Mouse (Mus musculus): ENCODE results near the gene Tcp11. TPM values are rescaled to one million over a fixed set of nuclear protein-coding genes. Genes with fewer than 3 reads are reported as not detected.

Tcp11 gene
- polyA plus RNA-seq, 1 experiment from 2014 or later = 1.9 TPM

- WGBS = 17% methylated on average over 10 of the region's 10 CpGs
- Histone ChIP-seq H3K4me3 (no peak overlapping the region), H3K4me2 (replicated peaks) (no peak overlapping the region; the same call in 1 of the 2 replicates), H3K9me3 (no peaks in the 10 kb centered on the region), H3K27ac (0 out of 2 replicates have a peak overlapping the region, but pooled peaks have one; percentile 24), H3K27me3 (no peaks in the 10 kb centered on the region), H3K9ac (no peak overlapping the region; the same call in 1 of the 2 replicates), H3K4me1 (peaks cover 49% of the 10 kb centered on the region), H3K36me3 (no peaks in the 10 kb centered on the region)
- ATAC-seq (ENCODE audit: low FRiP score, low read depth) = no peak
Measured at GRCm38 (mm10) chr17:28101902-28102319, 21.5 kb upstream of the Tcp11 start.

- Histone ChIP-seq H3K36me3 (no peaks in the 10 kb centered on the region), H3K9ac (no peak overlapping the region), H3K4me3 (no peak overlapping the region), H3K4me1 (peaks cover 55% of the 10 kb centered on the region), H3K27ac (no peak overlapping the region; the same call in 1 of the 2 replicates), H3K27me3 (no peaks in the 10 kb centered on the region), H3K4me2 (replicated peaks) (peak overlapping the region; percentile 12; the same call in 1 of the 2 replicates), H3K9me3 (no peaks in the 10 kb centered on the region)
- no peak for ATAC-seq (ENCODE audit: low FRiP score, low read depth)
- 13% methylated on average over 12 of the region's 12 CpGs for whole genome bisulfite sequencing
Measured at GRCm38 (mm10) chr17:28101284-28101887, 20.9 kb upstream of the Tcp11 start.

GRCm38 (mm10) chr17:28100669-28101068 is 20.2 kb upstream of the Tcp11 start:
- H3K4me3 ChIP-seq = no peak overlapping the region
- H3K9ac ChIP-seq = no peak overlapping the region
- no peaks in the 10 kb centered on the region for H3K27me3 ChIP-seq
- no peaks in the 10 kb centered on the region for H3K9me3 ChIP-seq
- no peaks in the 10 kb centered on the region for H3K36me3 ChIP-seq
- WGBS = 85% methylated on average over 1 of the region's 1 CpGs
- no peak overlapping the region for H3K4me2 ChIP-seq (replicated peaks)
- ATAC-seq (ENCODE audit: low FRiP score, low read depth) = no peak
- peaks cover 56% of the 10 kb centered on the region for H3K4me1 ChIP-seq
- H3K27ac ChIP-seq = no peak overlapping the region

DNA sequence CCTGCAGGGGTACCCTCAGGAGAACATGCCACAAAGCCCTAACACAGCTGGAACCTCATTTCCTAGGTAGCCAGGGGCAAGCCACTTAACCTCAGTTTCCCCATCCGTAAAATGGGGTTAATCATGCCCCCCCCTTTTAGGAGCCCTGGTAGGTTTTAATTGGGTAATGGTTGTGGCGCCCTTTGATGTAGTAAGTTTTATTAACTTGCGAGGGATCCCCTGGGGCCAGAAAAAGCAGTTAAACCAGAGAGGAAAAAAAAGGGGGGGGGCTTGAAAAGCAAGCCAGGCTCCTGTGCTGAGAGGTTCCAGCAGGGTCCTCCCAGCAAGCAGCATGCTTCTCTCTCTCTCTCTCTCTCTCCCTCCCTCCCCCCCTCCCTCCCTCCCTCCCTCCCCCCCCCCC is 18.6 kb upstream of the Tcp11 start:
- ATAC-seq (ENCODE audit: low FRiP score, low read depth) = peak; percentile 38
- WGBS = 8% methylated on average over 3 of the region's 3 CpGs
- H3K9me3 ChIP-seq = no peaks in the 10 kb centered on the region
- no peaks in the 10 kb centered on the region for H3K36me3 ChIP-seq
- peaks cover 53% of the 10 kb centered on the region for H3K4me1 ChIP-seq
- H3K4me3 ChIP-seq = no peak overlapping the region
- no peaks in the 10 kb centered on the region for H3K27me3 ChIP-seq
- H3K4me2 ChIP-seq (replicated peaks) = peak overlapping the region; percentile 31
- H3K27ac ChIP-seq = no peak overlapping the region
- H3K9ac ChIP-seq = no peak overlapping the region

- ATAC-seq (ENCODE audit: low FRiP score, low read depth) = no peak
- H3K4me2 ChIP-seq (replicated peaks) = no peak overlapping the region
- no peaks in the 10 kb centered on the region for H3K27me3 ChIP-seq
- H3K27ac ChIP-seq = no peak overlapping the region; the same call in 1 of the 2 replicates
- H3K9ac ChIP-seq = no peak overlapping the region
- H3K4me3 ChIP-seq = no peak overlapping the region
- 87% methylated on average over 13 of the region's 13 CpGs for WGBS
- H3K36me3 ChIP-seq = no peaks in the 10 kb centered on the region
- H3K9me3 ChIP-seq = peaks cover 4% of the 10 kb centered on the region
- peaks cover 44% of the 10 kb centered on the region for H3K4me1 ChIP-seq
Measured at GRCm38 (mm10) chr17:28097308-28097707, 16.9 kb upstream of the Tcp11 start.

DNA sequence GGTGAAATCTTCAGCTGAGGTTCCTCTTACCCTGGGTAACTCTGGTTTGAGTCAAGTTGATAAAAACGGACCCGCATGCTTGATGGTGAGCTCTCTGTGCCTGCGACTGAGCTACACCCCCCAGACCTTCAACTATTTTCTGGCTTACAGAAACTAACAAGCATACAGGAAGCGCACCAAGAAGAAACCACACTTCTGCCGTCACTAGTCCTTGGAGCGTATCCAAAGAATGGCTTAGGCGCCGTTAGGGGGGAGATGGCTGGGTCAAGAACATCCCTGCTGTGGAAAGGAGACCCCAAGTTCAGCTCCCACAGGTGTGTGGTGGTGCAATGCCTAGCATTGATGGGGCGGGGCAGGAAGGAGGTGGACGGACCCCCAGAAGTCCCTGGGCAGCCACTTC is 16.0 kb upstream of the Tcp11 start:
- peaks cover 36% of the 10 kb centered on the region for H3K4me1 ChIP-seq
- no peaks in the 10 kb centered on the region for H3K36me3 ChIP-seq
- H3K9me3 ChIP-seq = peaks cover 4% of the 10 kb centered on the region
- no peak overlapping the region for H3K4me2 ChIP-seq (replicated peaks)
- H3K4me3 ChIP-seq = no peak overlapping the region
- H3K27ac ChIP-seq = peak overlapping the region; percentile 52
- no peaks in the 10 kb centered on the region for H3K27me3 ChIP-seq
- 0 out of 2 replicates have a peak overlapping the region, but pooled peaks have one; percentile 13 for H3K9ac ChIP-seq
- WGBS = 74% methylated on average over 10 of the region's 10 CpGs
- ATAC-seq (ENCODE audit: low FRiP score, low read depth) = no peak

DNA sequence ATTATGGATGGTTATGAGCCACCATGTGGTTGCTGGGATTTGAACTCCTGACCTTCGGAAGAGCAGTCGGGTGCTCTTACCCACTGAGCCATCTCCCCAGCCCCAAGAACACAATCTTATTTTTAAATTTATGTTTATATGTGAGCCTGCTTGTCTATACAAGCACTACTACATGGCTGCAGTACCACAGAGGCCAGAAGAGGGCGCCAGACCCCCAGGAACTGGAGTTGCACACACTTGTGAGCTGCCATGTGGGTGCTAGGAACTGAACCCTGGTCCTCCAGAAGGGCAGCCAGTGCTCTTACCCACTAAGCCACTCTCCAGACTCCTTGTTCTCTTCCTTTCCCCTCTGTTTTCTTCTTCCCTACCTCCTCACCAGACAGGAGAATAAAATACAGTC is 13.4 kb upstream of the Tcp11 start:
- Histone ChIP-seq H3K27ac (no peak overlapping the region), H3K9ac (no peak overlapping the region), H3K27me3 (no peaks in the 10 kb centered on the region), H3K4me2 (replicated peaks) (no peak overlapping the region), H3K9me3 (peaks cover 4% of the 10 kb centered on the region), H3K4me1 (peaks cover 24% of the 10 kb centered on the region), H3K36me3 (no peaks in the 10 kb centered on the region), H3K4me3 (no peak overlapping the region)
- 85% methylated on average over 3 of the region's 3 CpGs for WGBS
- no peak for ATAC-seq (ENCODE audit: low FRiP score, low read depth)

- Histone ChIP-seq H3K4me3 (no peak overlapping the region), H3K36me3 (no peaks in the 10 kb centered on the region), H3K9me3 (peaks cover 4% of the 10 kb centered on the region), H3K4me2 (replicated peaks) (no peak overlapping the region), H3K27me3 (no peaks in the 10 kb centered on the region), H3K9ac (no peak overlapping the region), H3K4me1 (peaks cover 15% of the 10 kb centered on the region), H3K27ac (no peak overlapping the region)
- ATAC-seq (ENCODE audit: low FRiP score, low read depth) = no peak
- WGBS = 88% methylated on average over 2 of the region's 2 CpGs
Measured at GRCm38 (mm10) chr17:28092297-28092696, 11.9 kb upstream of the Tcp11 start.

DNA sequence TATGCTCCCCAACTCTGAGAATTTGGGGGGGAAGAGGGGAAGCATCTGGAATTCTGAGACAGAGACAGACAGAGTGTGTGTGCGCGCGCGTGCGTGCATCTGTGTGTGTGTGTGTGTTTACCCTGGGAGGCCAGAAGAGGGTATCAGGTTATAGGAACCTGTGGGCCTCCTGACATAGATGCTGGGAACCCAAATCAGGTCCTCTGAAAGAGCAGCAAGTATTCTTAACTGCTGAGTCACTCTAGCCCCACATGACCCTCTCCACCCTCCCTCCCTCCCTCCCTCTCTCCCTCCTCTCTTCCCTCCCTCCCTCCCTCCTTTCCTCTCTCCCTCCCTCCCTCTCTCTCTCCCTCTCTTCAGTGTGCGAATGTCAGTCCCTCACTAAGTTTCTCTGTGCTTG is 8.3 kb upstream of the Tcp11 start:
- Histone ChIP-seq H3K4me2 (replicated peaks) (no peak overlapping the region), H3K4me3 (no peak overlapping the region), H3K4me1 (peaks cover 13% of the 10 kb centered on the region; the same call in 1 of the 2 replicates), H3K36me3 (no peaks in the 10 kb centered on the region), H3K9ac (no peak overlapping the region), H3K27me3 (no peaks in the 10 kb centered on the region), H3K9me3 (peaks cover under 1% of the 10 kb centered on the region), H3K27ac (no peak overlapping the region)
- no peak for ATAC-seq (ENCODE audit: low FRiP score, low read depth)
- WGBS = 92% methylated on average over 6 of the region's 6 CpGs

- no peaks in the 10 kb centered on the region for H3K36me3 ChIP-seq
- H3K4me3 ChIP-seq = no peak overlapping the region
- H3K9ac ChIP-seq = no peak overlapping the region
- H3K27ac ChIP-seq = peak overlapping the region; percentile 39; the same call in 1 of the 2 replicates
- no peak overlapping the region for H3K4me2 ChIP-seq (replicated peaks)
- no peak for ATAC-seq (ENCODE audit: low FRiP score, low read depth)
- 36% methylated on average over 5 of the region's 5 CpGs for WGBS
- peaks cover 13% of the 10 kb centered on the region; the same call in 1 of the 2 replicates for H3K4me1 ChIP-seq
- H3K27me3 ChIP-seq = no peaks in the 10 kb centered on the region
- H3K9me3 ChIP-seq = no peaks in the 10 kb centered on the region
Measured at GRCm38 (mm10) chr17:28087430-28087829, 7.0 kb upstream of the Tcp11 start.

DNA sequence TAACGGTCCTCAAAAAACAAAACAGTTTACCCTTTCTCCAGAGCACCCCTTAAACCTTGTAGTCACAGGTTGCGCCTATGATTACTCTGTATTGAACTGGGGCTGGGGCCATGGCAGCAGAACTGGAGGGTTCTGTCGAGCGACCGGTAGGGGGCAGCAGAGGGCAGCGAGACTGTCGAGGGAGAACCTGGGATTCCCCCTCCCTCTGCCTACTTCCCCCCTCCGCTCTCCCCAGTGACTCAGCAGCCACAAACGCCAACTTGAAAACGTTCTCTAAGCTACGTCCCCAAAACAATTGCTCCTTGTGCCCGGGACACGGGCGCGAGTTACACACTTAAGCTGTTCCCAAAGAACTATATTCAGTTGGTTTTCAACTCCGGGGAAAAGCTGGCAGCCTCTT is 4.5 kb upstream of the Tcp11 start:
- Histone ChIP-seq H3K9ac (peak overlapping the region; percentile 32; the same call in 1 of the 2 replicates), H3K4me2 (replicated peaks) (peak overlapping the region; percentile 54), H3K27ac (no peak overlapping the region), H3K4me3 (peak overlapping the region; percentile 15; the same call in 1 of the 2 replicates), H3K4me1 (peaks cover 13% of the 10 kb centered on the region; the same call in 1 of the 2 replicates), H3K36me3 (no peaks in the 10 kb centered on the region), H3K9me3 (no peaks in the 10 kb centered on the region), H3K27me3 (no peaks in the 10 kb centered on the region)
- 3% methylated on average over 16 of the region's 16 CpGs for WGBS
- ATAC-seq (ENCODE audit: low FRiP score, low read depth) = peak; percentile 35

DNA sequence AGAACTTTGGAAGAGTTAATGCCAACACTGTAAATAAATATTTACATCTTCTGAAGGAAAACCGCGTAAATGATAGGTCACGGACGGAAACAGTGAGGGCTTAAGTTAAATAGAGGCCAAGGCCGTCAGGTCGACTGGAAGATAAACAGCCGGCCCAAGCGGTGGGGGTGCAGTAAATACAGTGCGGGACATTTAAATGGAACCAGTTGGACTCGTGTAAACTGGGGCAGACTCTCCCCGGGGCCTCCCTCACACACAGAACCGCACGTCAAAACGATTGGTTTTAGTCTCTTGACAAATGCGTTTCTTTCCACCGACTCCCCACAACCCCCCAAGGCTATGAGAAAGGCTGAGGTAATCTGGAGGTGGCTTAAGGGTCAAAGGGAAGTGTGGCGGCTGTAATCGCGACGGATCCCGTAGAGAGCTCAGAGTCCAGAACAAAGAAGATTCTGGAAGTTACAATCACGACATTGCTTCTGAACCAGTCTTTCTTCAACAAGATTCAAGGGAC is 4.0 kb upstream of the Tcp11 start:
- H3K36me3 ChIP-seq = no peaks in the 10 kb centered on the region
- 18% methylated on average over 22 of the region's 22 CpGs for WGBS
- H3K27ac ChIP-seq = no peak overlapping the region
- peaks cover 13% of the 10 kb centered on the region; the same call in 1 of the 2 replicates for H3K4me1 ChIP-seq
- peak overlapping the region; percentile 32; the same call in 1 of the 2 replicates for H3K9ac ChIP-seq
- no peak for ATAC-seq (ENCODE audit: low FRiP score, low read depth)
- H3K4me2 ChIP-seq (replicated peaks) = no peak overlapping the region
- no peaks in the 10 kb centered on the region for H3K27me3 ChIP-seq
- H3K9me3 ChIP-seq = no peaks in the 10 kb centered on the region
- H3K4me3 ChIP-seq = no peak overlapping the region

Measured in limb, embryonic 13.5 days (tissue).